Mouse (Mus musculus): ENCODE results near the gene Trim7. TPM values are rescaled to one million over a fixed set of nuclear protein-coding genes. Genes with fewer than 3 reads are reported as not detected.
A peak's percentile ranks its signal among the peaks of the same experiment; 100 is the strongest.
"Not testable (repeated sequence)": the region's sequence is repeated elsewhere in the genome, so short reads cannot be mapped to it uniquely, and the experiment has no call there.

Gene Trim7
- polyA plus RNA-seq, 1 experiment from 2014 or later: 1.7 TPM

- H3K4me2 ChIP-seq (ENCODE audit: low read depth, low read length): peak overlapping the region; percentile 46
- 13% methylated on average over 20 of the region's 20 CpGs for WGBS
- H3K9ac ChIP-seq (ENCODE audit: low read length): peak overlapping the region; percentile 54; the same call in 1 of the 2 replicates
- H3K27ac ChIP-seq (ENCODE audit: low read length): no peak overlapping the region
- H3K4me1 ChIP-seq (ENCODE audit: control insufficient read depth, insufficient read depth, low read length): 0 out of 2 replicates have a peak, but pooled peaks cover 6% of the 10 kb centered on the region
- ATAC-seq (ENCODE audit: insufficient read depth, low FRiP score): no peak
- peak overlapping the region; percentile 32 for H3K4me3 ChIP-seq (replicated peaks; ENCODE audit: low read length)
- no peaks in the 10 kb centered on the region for H3K27me3 ChIP-seq (ENCODE audit: control insufficient read depth, insufficient read depth, low read length)
- no peaks in the 10 kb centered on the region for H3K9me3 ChIP-seq (replicated peaks; ENCODE audit: control insufficient read depth, low read length)
- no peaks in the 10 kb centered on the region for H3K36me3 ChIP-seq (ENCODE audit: control insufficient read depth, insufficient read depth, low read length)
Observed at GRCm38 (mm10) chr11:48789973-48790823, 35.7 kb upstream of the Trim7 start.

GRCm38 (mm10) chr11:48790946-48791345 lies 35.0 kb upstream of the Trim7 start:
- Histone ChIP-seq H3K9ac (ENCODE audit: low read length) (no peak overlapping the region), H3K9me3 (replicated peaks; ENCODE audit: control insufficient read depth, low read length) (no peaks in the 10 kb centered on the region), H3K4me1 (ENCODE audit: control insufficient read depth, insufficient read depth, low read length) (0 out of 2 replicates have a peak, but pooled peaks cover 6% of the 10 kb centered on the region), H3K27me3 (ENCODE audit: control insufficient read depth, insufficient read depth, low read length) (no peaks in the 10 kb centered on the region), H3K4me3 (replicated peaks; ENCODE audit: low read length) (no peak overlapping the region), H3K27ac (ENCODE audit: low read length) (no peak overlapping the region), H3K36me3 (ENCODE audit: control insufficient read depth, insufficient read depth, low read length) (no peaks in the 10 kb centered on the region), H3K4me2 (ENCODE audit: low read depth, low read length) (no peak overlapping the region)
- WGBS: 42% methylated on average over 8 of the region's 8 CpGs
- no peak for ATAC-seq (ENCODE audit: insufficient read depth, low FRiP score)

- not testable (repeated sequence) for H3K27me3 ChIP-seq (ENCODE audit: control insufficient read depth, insufficient read depth, low read length); H3K4me2 ChIP-seq (ENCODE audit: low read depth, low read length)
- WGBS: 87% methylated on average over 9 of the region's 9 CpGs
Observed at GRCm38 (mm10) chr11:48791894-48792293, 34.0 kb upstream of the Trim7 start.

GRCm38 (mm10) chr11:48793184-48793583 lies 32.8 kb upstream of the Trim7 start:
- WGBS: 95% methylated on average over 3 of the region's 3 CpGs

More at GRCm38 (mm10) chr11:48791894-48792293, 34.0 kb upstream of the Trim7 start:
- ATAC-seq (ENCODE audit: insufficient read depth, low FRiP score); H3K4me1 ChIP-seq (ENCODE audit: control insufficient read depth, insufficient read depth, low read length); H3K9ac ChIP-seq (ENCODE audit: low read length); H3K4me3 ChIP-seq (replicated peaks; ENCODE audit: low read length); H3K36me3 ChIP-seq (ENCODE audit: control insufficient read depth, insufficient read depth, low read length); H3K9me3 ChIP-seq (replicated peaks; ENCODE audit: control insufficient read depth, low read length); H3K27ac ChIP-seq (ENCODE audit: low read length): not testable (repeated sequence)

GRCm38 (mm10) chr11:48795221-48795620 lies 30.7 kb upstream of the Trim7 start:
- WGBS: 87% methylated on average over 7 of the region's 7 CpGs
- H3K9me3 ChIP-seq (replicated peaks; ENCODE audit: control insufficient read depth, low read length): no peaks in the 10 kb centered on the region

More at GRCm38 (mm10) chr11:48793184-48793583, 32.8 kb upstream of the Trim7 start:
- no peaks in the 10 kb centered on the region for H3K9me3 ChIP-seq (replicated peaks; ENCODE audit: control insufficient read depth, low read length)
- H3K4me1 ChIP-seq (ENCODE audit: control insufficient read depth, insufficient read depth, low read length): 0 out of 2 replicates have a peak, but pooled peaks cover 3% of the 10 kb centered on the region
- H3K27ac ChIP-seq (ENCODE audit: low read length): no peak overlapping the region
- H3K4me3 ChIP-seq (replicated peaks; ENCODE audit: low read length): no peak overlapping the region
- no peaks in the 10 kb centered on the region for H3K27me3 ChIP-seq (ENCODE audit: control insufficient read depth, insufficient read depth, low read length)
- no peak overlapping the region for H3K9ac ChIP-seq (ENCODE audit: low read length)
- H3K36me3 ChIP-seq (ENCODE audit: control insufficient read depth, insufficient read depth, low read length): no peaks in the 10 kb centered on the region
- no peak for ATAC-seq (ENCODE audit: insufficient read depth, low FRiP score)
- no peak overlapping the region for H3K4me2 ChIP-seq (ENCODE audit: low read depth, low read length)

GRCm38 (mm10) chr11:48796290-48796689 lies 29.6 kb upstream of the Trim7 start:
- Histone ChIP-seq H3K27ac (ENCODE audit: low read length) (no peak overlapping the region), H3K9me3 (replicated peaks; ENCODE audit: control insufficient read depth, low read length) (no peaks in the 10 kb centered on the region), H3K4me1 (ENCODE audit: control insufficient read depth, insufficient read depth, low read length) (peaks cover under 1% of the 10 kb centered on the region; the same call in 1 of the 2 replicates), H3K27me3 (ENCODE audit: control insufficient read depth, insufficient read depth, low read length) (no peaks in the 10 kb centered on the region), H3K4me2 (ENCODE audit: low read depth, low read length) (no peak overlapping the region), H3K36me3 (ENCODE audit: control insufficient read depth, insufficient read depth, low read length) (no peaks in the 10 kb centered on the region), H3K4me3 (replicated peaks; ENCODE audit: low read length) (no peak overlapping the region), H3K9ac (ENCODE audit: low read length) (no peak overlapping the region)
- no peak for ATAC-seq (ENCODE audit: insufficient read depth, low FRiP score)
- WGBS: 79% methylated on average over 4 of the region's 4 CpGs

More at GRCm38 (mm10) chr11:48795221-48795620, 30.7 kb upstream of the Trim7 start:
- Histone ChIP-seq H3K4me3 (replicated peaks; ENCODE audit: low read length) (no peak overlapping the region), H3K9ac (ENCODE audit: low read length) (no peak overlapping the region), H3K4me1 (ENCODE audit: control insufficient read depth, insufficient read depth, low read length) (peaks cover 2% of the 10 kb centered on the region; the same call in 1 of the 2 replicates), H3K36me3 (ENCODE audit: control insufficient read depth, insufficient read depth, low read length) (no peaks in the 10 kb centered on the region), H3K27me3 (ENCODE audit: control insufficient read depth, insufficient read depth, low read length) (no peaks in the 10 kb centered on the region), H3K4me2 (ENCODE audit: low read depth, low read length) (no peak overlapping the region), H3K27ac (ENCODE audit: low read length) (no peak overlapping the region)
- no peak for ATAC-seq (ENCODE audit: insufficient read depth, low FRiP score)

GRCm38 (mm10) chr11:48797287-48797686 lies 28.7 kb upstream of the Trim7 start:
- Histone ChIP-seq H3K27ac (ENCODE audit: low read length) (no peak overlapping the region), H3K4me1 (ENCODE audit: control insufficient read depth, insufficient read depth, low read length) (peaks cover 10% of the 10 kb centered on the region), H3K9me3 (replicated peaks; ENCODE audit: control insufficient read depth, low read length) (no peaks in the 10 kb centered on the region), H3K27me3 (ENCODE audit: control insufficient read depth, insufficient read depth, low read length) (no peaks in the 10 kb centered on the region), H3K4me2 (ENCODE audit: low read depth, low read length) (no peak overlapping the region), H3K9ac (ENCODE audit: low read length) (no peak overlapping the region), H3K36me3 (ENCODE audit: control insufficient read depth, insufficient read depth, low read length) (no peaks in the 10 kb centered on the region; the same call in 1 of the 2 replicates), H3K4me3 (replicated peaks; ENCODE audit: low read length) (no peak overlapping the region)
- WGBS: 70% methylated on average over 5 of the region's 5 CpGs
- ATAC-seq (ENCODE audit: insufficient read depth, low FRiP score): no peak

- Histone ChIP-seq H3K4me3 (replicated peaks; ENCODE audit: low read length) (no peak overlapping the region), H3K27ac (ENCODE audit: low read length) (0 out of 2 replicates have a peak overlapping the region, but pooled peaks have one; percentile 6), H3K36me3 (ENCODE audit: control insufficient read depth, insufficient read depth, low read length) (peaks cover 8% of the 10 kb centered on the region), H3K4me1 (ENCODE audit: control insufficient read depth, insufficient read depth, low read length) (peaks cover 13% of the 10 kb centered on the region), H3K9ac (ENCODE audit: low read length) (0 out of 2 replicates have a peak overlapping the region, but pooled peaks have one; percentile 31), H3K4me2 (ENCODE audit: low read depth, low read length) (peak overlapping the region; percentile 97), H3K9me3 (replicated peaks; ENCODE audit: control insufficient read depth, low read length) (no peaks in the 10 kb centered on the region), H3K27me3 (ENCODE audit: control insufficient read depth, insufficient read depth, low read length) (no peaks in the 10 kb centered on the region)
- WGBS: 73% methylated on average over 7 of the region's 7 CpGs
- no peak for ATAC-seq (ENCODE audit: insufficient read depth, low FRiP score)
Observed at GRCm38 (mm10) chr11:48798308-48798707, 27.6 kb upstream of the Trim7 start.

All from stomach, embryonic 16.5 days (tissue).